Mouse (Mus musculus): Measurements from ENCODE around the gene Gar1. TPM values are rescaled to one million over a fixed set of nuclear protein-coding genes. Genes with fewer than 3 reads are reported as not detected.

Gar1 gene
- 10 to 100 TPM; 19.7 to 21.7 TPM for total RNA-seq (2021)
- long read RNA-seq, experiment 1, partial matches to known transcripts = 1 of 8 reads
- long read RNA-seq, experiment 1, other reads (novel, unspliced or antisense) = 3 of 8 reads
- long read RNA-seq, experiment 2, partial matches to known transcripts = 2 of 6 reads
- long read RNA-seq, experiment 2, other reads (novel, unspliced or antisense) = 2 of 6 reads

- DNase-seq (ENCODE audit: low spot score) = peak; percentile 96
These were observed at the start of gene Gar1 for GRCm38 (mm10) chr3:129831035-129831568. Gene Gar1 (minus strand): TSS chr3:129831396.

GRCm38 (mm10) chr3:129879913-129880312 is 48.7 kb upstream of the Gar1 start:
- no peak for DNase-seq (ENCODE audit: low spot score)

- peak; percentile 46 for DNase-seq (ENCODE audit: low spot score)
These were observed 48.0 kb upstream of the Gar1 start for GRCm38 (mm10) chr3:129879131-129879757.

- peak; percentile 88 for DNase-seq (ENCODE audit: low spot score)
These were observed 47.3 kb upstream of the Gar1 start, which contains the start of gene Pla2g12a for GRCm38 (mm10) chr3:129878405-129879021. Gene Pla2g12a (plus strand): TSS chr3:129878606.

GRCm38 (mm10) chr3:129877327-129877726 is 46.1 kb upstream of the Gar1 start:
- no peak for DNase-seq (ENCODE audit: low spot score)

GRCm38 (mm10) chr3:129863698-129864097 is 32.5 kb upstream of the Gar1 start:
- peak; percentile 36 for DNase-seq (ENCODE audit: low spot score)

GRCm38 (mm10) chr3:129862592-129862991 is 31.4 kb upstream of the Gar1 start:
- DNase-seq (ENCODE audit: low spot score) = no peak

- no peak for DNase-seq (ENCODE audit: low spot score)
These were observed 15.7 kb upstream of the Gar1 start for GRCm38 (mm10) chr3:129846846-129847245.

- no peak for DNase-seq (ENCODE audit: low spot score)
These were observed 14.7 kb upstream of the Gar1 start for GRCm38 (mm10) chr3:129845868-129846267.

- DNase-seq (ENCODE audit: low spot score) = no peak
These were observed 6.8 kb upstream of the Gar1 start for GRCm38 (mm10) chr3:129838017-129838416.

- DNase-seq (ENCODE audit: low spot score) = no peak
These were observed 5.8 kb upstream of the Gar1 start for GRCm38 (mm10) chr3:129836965-129837364.

GRCm38 (mm10) chr3:129836051-129836697 is 5.0 kb upstream of the Gar1 start:
- no peak for DNase-seq (ENCODE audit: low spot score)

- no peak for DNase-seq (ENCODE audit: low spot score)
These were observed 4.3 kb upstream of the Gar1 start, which contains the start of gene Cfi for GRCm38 (mm10) chr3:129835388-129835934. Gene Cfi (plus strand): TSS chr3:129835884.

GRCm38 (mm10) chr3:129830626-129831025 is 570 bp downstream of the Gar1 start:
- DNase-seq (ENCODE audit: low spot score) = peak; percentile 20

GRCm38 (mm10) chr3:129827691-129828090 is 3.5 kb downstream of the Gar1 start:
- DNase-seq (ENCODE audit: low spot score) = no peak

- no peak for DNase-seq (ENCODE audit: low spot score)
These were observed 4.5 kb downstream of the Gar1 start for GRCm38 (mm10) chr3:129826691-129827090.

GRCm38 (mm10) chr3:129824891-129825290 is 6.3 kb downstream of the Gar1 start:
- DNase-seq (ENCODE audit: low spot score) = no peak

- DNase-seq (ENCODE audit: low spot score) = no peak
These were observed 7.0 kb downstream of the Gar1 start for GRCm38 (mm10) chr3:129824146-129824545.

GRCm38 (mm10) chr3:129823293-129823692 is 7.9 kb downstream of the Gar1 start:
- DNase-seq (ENCODE audit: low spot score) = no peak

GRCm38 (mm10) chr3:129822206-129822775 is 8.9 kb downstream of the Gar1 start, which contains the start of gene Rrh:
Gene Rrh (minus strand): TSS chr3:129822587.
- DNase-seq (ENCODE audit: low spot score) = no peak

GRCm38 (mm10) chr3:129821736-129822135 is 9.5 kb downstream of the Gar1 start:
- DNase-seq (ENCODE audit: low spot score) = no peak
